9 mouse cellular contexts compared by ENCODE assay signal in the genomic region with DNA sequence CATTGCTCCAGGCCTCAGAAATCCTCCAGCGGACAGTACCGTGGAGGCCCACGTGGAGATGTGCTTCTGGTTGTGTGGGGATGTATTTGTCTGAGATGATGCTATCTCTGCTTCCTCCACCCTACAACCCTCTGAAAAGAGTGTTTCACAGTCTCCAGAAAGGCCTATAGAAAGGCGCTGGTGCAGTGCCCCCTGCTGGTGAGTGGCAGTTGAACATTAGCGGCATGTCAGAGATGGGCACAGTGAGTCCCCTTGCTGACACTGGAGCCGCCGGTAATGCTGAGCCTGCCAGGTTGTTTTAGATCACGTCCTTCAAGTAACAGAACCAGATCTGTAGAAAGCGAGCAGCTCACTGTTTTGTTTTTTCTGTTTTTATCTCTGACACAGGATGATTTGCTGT.
DNase-seq lines count a peak whose midpoint lies in the region; ATAC-seq and TF ChIP-seq lines count a peak whose summit lies in the region.
"Had no signal": no experiment of that assay in that cellular context is flagged by ENCODE, and none has a peak within 500 bp of the region (broad histone marks: within the 10 kb centered on the region; RNA-seq: fewer than 3 reads in every experiment).

No protein-coding gene starts in this region.

- no peak overlapping the region for H3K27ac ChIP-seq in kidney, adult 2 months (ENCODE audit: insufficient read depth, low read depth, low read length)
- H3K27ac ChIP-seq in bone marrow, adult 2 months (ENCODE audit: control insufficient read depth, insufficient read depth, low read depth, low read length, poor library complexity): no peak overlapping the region

- H3K36me3 ChIP-seq in kidney, adult 2 months (ENCODE audit: control insufficient read depth, insufficient read depth, low read length): no peaks in the 10 kb centered on the region

- DNase-seq in kidney, adult 2 months: peak; percentile 24
- DNase-seq in kidney, adult 11 months: no peak
- DNase-seq in urinary bladder, postnatal 25 days (ENCODE audit: low spot score): peak; percentile 34
- no peak for DNase-seq in urinary bladder, postnatal 4 days (ENCODE audit: low spot score in 2 of 2)
- peak; percentile 58 for DNase-seq in left cerebral cortex, postnatal 4 days

- 67% methylated on average over 9 of the region's 9 CpGs for WGBS in kidney, adult 2 months
- 70% methylated on average over 9 of the region's 9 CpGs for WGBS in bone marrow, adult 2 months

- H3K4me1 ChIP-seq in kidney, adult 2 months (ENCODE audit: control insufficient read depth, insufficient read depth, low read length): no peaks in the 10 kb centered on the region
- no peaks in the 10 kb centered on the region for H3K4me1 ChIP-seq in bone marrow, adult 2 months (ENCODE audit: control insufficient read depth, insufficient read depth, low read length)
- H3K4me1 ChIP-seq: megakaryocyte, embryonic 14.5 days had no signal

- intact Hi-C loops in left cerebral cortex, postnatal 4 days (cut with DNase I): no loop called here

- H3K4me3 ChIP-seq in kidney, adult 2 months (ENCODE audit: insufficient read depth, low read depth, low read length): no peak overlapping the region
- H3K4me3 ChIP-seq in bone marrow, adult 2 months (replicated peaks; ENCODE audit: control insufficient read depth, low read depth, low read length): no peak overlapping the region
- H3K4me3 ChIP-seq: megakaryocyte, embryonic 14.5 days had no signal

- TF ChIP-seq CTCF in kidney, adult 2 months (conservative IDR thresholded peaks at IDR 0.05; ENCODE audit: insufficient read depth, insufficient read length, low read depth, low read length): peak; percentile 46
- peak; percentile 19; the same call in 1 of the 2 replicates for TF ChIP-seq CTCF in bone marrow, adult 2 months (IDR thresholded peaks at IDR 0.05; ENCODE audit: control insufficient read depth, insufficient read depth, low read length)

- TF ChIP-seq POLR2A in kidney, adult 2 months (IDR thresholded peaks at IDR 0.05; ENCODE audit: low read depth, low read length): no peak
- no peak for TF ChIP-seq POLR2A in bone marrow, adult 2 months (IDR thresholded peaks at IDR 0.05; ENCODE audit: borderline replicate concordance, control insufficient read depth, low read depth, low read length)

- H3K27me3 ChIP-seq in kidney, adult 2 months (replicated peaks; ENCODE audit: control insufficient read depth, insufficient read depth, low read length): no peaks in the 10 kb centered on the region
- H3K27me3 ChIP-seq: megakaryocyte, embryonic 14.5 days had no signal

- no peak for ATAC-seq in activated CD4-positive, CD25-positive, alpha-beta regulatory T cell, adult 4 months
- ATAC-seq in megakaryocyte, adult 5-6 weeks (ENCODE audit: poor library complexity, severe bottlenecking): no peak

Comparison
In these comparisons a context has a peak if more than half of its experiments do, and no peak if none do; other contexts are left out.
1. DNase-seq: peak in kidney, adult 2 months (single experiment), urinary bladder, postnatal 25 days (single experiment) and left cerebral cortex, postnatal 4 days (single experiment); none in kidney, adult 11 months (single experiment) and urinary bladder, postnatal 4 days (0 of 2).